Mouse (Mus musculus): ENCODE results near the gene D8Ertd738e.

- TF ChIP-seq CTCF (IDR thresholded peaks at IDR 0.05; ENCODE audit: insufficient read depth, low read length) = no peak
- peak; percentile 76; the same call in 1 of the 2 replicates for TF ChIP-seq POLR2A (IDR thresholded peaks at IDR 0.05; ENCODE audit: borderline replicate concordance, extremely low read depth, low read depth, low read length)
These were observed 52.2 kb downstream of the D8Ertd738e start for GRCm38 (mm10) chr8:84197141-84197921.
